Mouse (Mus musculus) CH12.LX (cell line): Measurements from ENCODE around the gene Slc27a2. TPM values are rescaled to one million over a fixed set of nuclear protein-coding genes. Genes with fewer than 3 reads are reported as not detected.
"Not testable (repeated sequence)": the region's sequence is repeated elsewhere in the genome, so short reads cannot be mapped to it uniquely, and the experiment has no call there.

ENCODE experiments used
- DNase-seq: peaks from one replicate; pipeline ENCODE4 v3.0.0-alpha.2; 2013; ENCODE audit errors: extremely low read depth
- H3K27ac ChIP-seq: 2 replicates; pipeline ENCODE4 v1.5.1; 2012; ENCODE audit warnings: low read depth, mild to moderate bottlenecking, control low read depth, moderate library complexity; ENCODE audit not compliant: insufficient read depth
- H3K27me3 ChIP-seq: replicated peaks from 2 replicates; pipeline ENCODE3; 2012; ENCODE audit warnings: inconsistent platforms
- H3K36me3 ChIP-seq, 2 experiments: replicated peaks in 1 of 2; 2 replicates each; pipeline versions ENCODE3 to v1.6.1; 2012; ENCODE audit warnings: inconsistent platforms in 1 of 2, low read length in 1 of 2, mild to moderate bottlenecking in 1 of 2, mixed read lengths in 1 of 2, moderate library complexity in 1 of 2; ENCODE audit not compliant: control insufficient read depth in 1 of 2, insufficient read depth in 1 of 2
- H3K4me1 ChIP-seq, 2 experiments: 2 replicates each; pipeline ENCODE4 v1.6.1; 2012; ENCODE audit warnings: inconsistent platforms in 1 of 2, moderate library complexity in 1 of 2; ENCODE audit not compliant: insufficient read depth in 2 of 2, control insufficient read depth in 1 of 2
- H3K4me2 ChIP-seq: 2 replicates; pipeline ENCODE4 v1.6.1; 2012; ENCODE audit warnings: low read depth, mild to moderate bottlenecking, control low read depth; ENCODE audit not compliant: poor library complexity, insufficient read depth, severe bottlenecking
- H3K4me3 ChIP-seq, 3 experiments: fragments of 150-350 bp in 1 of 3; sonication (generic) in 1 of 3; replicated peaks in 1 of 3; 2 replicates each; pipeline versions ENCODE3 to v1.5.1; 2011 to 2012; ENCODE audit warnings: low read depth in 2 of 3, low read length in 2 of 3, mild to moderate bottlenecking in 2 of 3, moderate library complexity in 2 of 3, control low read depth in 1 of 3, improper control_type of control experiment in 1 of 3, inconsistent platforms in 1 of 3, mixed read lengths in 1 of 3; ENCODE audit not compliant: poor library complexity in 1 of 3
- H3K79me2 ChIP-seq: replicated peaks from 2 replicates; pipeline ENCODE4 v1.6.1; 2012; ENCODE audit warnings: mild to moderate bottlenecking, moderate library complexity; ENCODE audit not compliant: control insufficient read depth, poor library complexity, insufficient read depth, severe bottlenecking; ENCODE audit errors: extremely low read depth
- H3K9ac ChIP-seq: 2 replicates; pipeline ENCODE4 v1.6.1; 2012; ENCODE audit warnings: low read depth, mild to moderate bottlenecking, control low read depth, moderate library complexity; ENCODE audit not compliant: insufficient read depth
- H3K9me3 ChIP-seq: replicated peaks from 2 replicates; pipeline ENCODE3; 2012; ENCODE audit warnings: low read length, inconsistent platforms, mixed read lengths
- BHLHE40 ChIP-seq: IDR thresholded peaks from 2 replicates; pipeline ENCODE4 v1.6.1; 2011; ENCODE audit warnings: mild to moderate bottlenecking, low read depth, low read length, improper control_type of control experiment
- ELF1 ChIP-seq: IDR thresholded peaks from 2 replicates; pipeline ENCODE4 v1.6.1; 2014; ENCODE audit warnings: low read depth, mild to moderate bottlenecking, inconsistent platforms, low read length, improper control_type of control experiment
- EP300 ChIP-seq: IDR thresholded peaks from 2 replicates; pipeline ENCODE4 v1.6.1; 2011; ENCODE audit warnings: low read length, improper control_type of control experiment
- ETS1 ChIP-seq: conservative IDR thresholded peaks from 2 replicates; pipeline ENCODE4 v1.6.1; 2012; ENCODE audit warnings: low read depth, mild to moderate bottlenecking, inconsistent platforms, low read length, improper control_type of control experiment, moderate library complexity
- IRF4 ChIP-seq: IDR thresholded peaks from 2 replicates; pipeline ENCODE4 v1.6.1; 2014; ENCODE audit warnings: low read depth, mild to moderate bottlenecking, inconsistent platforms, low read length, improper control_type of control experiment
- KAT2A ChIP-seq: IDR thresholded peaks from 2 replicates; pipeline ENCODE4 v1.6.1; 2012; ENCODE audit warnings: low read length, improper control_type of control experiment, inconsistent platforms; ENCODE audit not compliant: insufficient replicate concordance
- MAFK ChIP-seq: IDR thresholded peaks from 2 replicates; pipeline ENCODE4 v1.6.1; 2011; ENCODE audit warnings: low read length, improper control_type of control experiment; ENCODE audit not compliant: insufficient replicate concordance
- MAX ChIP-seq: IDR thresholded peaks from 2 replicates; pipeline ENCODE4 v1.6.1; 2011; ENCODE audit warnings: low read length, improper control_type of control experiment
- MAZ ChIP-seq: IDR thresholded peaks from 2 replicates; pipeline ENCODE4 v1.6.1; 2012; ENCODE audit warnings: low read depth, mild to moderate bottlenecking, inconsistent platforms, low read length, improper control_type of control experiment, moderate library complexity
- MXI1 ChIP-seq: IDR thresholded peaks from 2 replicates; pipeline ENCODE4 v1.6.1; 2011; ENCODE audit warnings: mild to moderate bottlenecking, low read depth, low read length, improper control_type of control experiment
- PAX5 ChIP-seq: IDR thresholded peaks from 2 replicates; pipeline ENCODE4 v1.6.1; 2012; ENCODE audit warnings: low read length, inconsistent platforms, mixed read lengths
- RCOR1 ChIP-seq: conservative IDR thresholded peaks from 2 replicates; pipeline ENCODE4 v1.6.1; 2012; ENCODE audit warnings: low read depth, mild to moderate bottlenecking, inconsistent platforms, low read length, improper control_type of control experiment
- SIN3A ChIP-seq: IDR thresholded peaks from 2 replicates; pipeline ENCODE4 v1.6.1; 2012; ENCODE audit warnings: low read length, improper control_type of control experiment, inconsistent platforms
- SMC3 ChIP-seq: IDR thresholded peaks from 2 replicates; pipeline ENCODE4 v1.6.1; 2011; ENCODE audit warnings: low read depth, low read length, improper control_type of control experiment
- dilution Hi-C: fragments of 300-500 bp; cut with MboI; formaldehyde crosslinking; loops from 2 replicates; pipeline ENCODE4 v1.14.3; 2020; ENCODE audit warnings: low sequenced_read_pairs; ENCODE audit not compliant: extremely low pct_unique_long_range_greater_than_20kb, extremely low pct_ligation_motif_present
- in situ Hi-C: fragments of 300-500 bp; cut with MboI; formaldehyde crosslinking; loops from 3 replicates; pipeline ENCODE4 v1.14.3; 2019; ENCODE audit warnings: low sequenced_read_pairs, low pct_ligation_motif_present, low pct_unique_long_range_greater_than_20kb, mixed read lengths
- polyA plus RNA-seq: library from polyadenylated mRNA; unstranded; fragments of >175 nt; gene quantifications from 2 replicates; pipeline ENCODE4 v1.2.1, GENCODE M21; 2012; ENCODE audit warnings: low read depth; ENCODE audit not compliant: insufficient read length
- total RNA-seq, 2 experiments: library from RNA; depleted of rRNA; stranded (reverse); fragments of 300-350 nt in 1 of 2; fragments of >200 nt in 1 of 2; gene quantifications; 2 replicates each; pipeline ENCODE4 v1.2.3; 2012 to 2014

Gene Slc27a2
- total and polyA plus RNA-seq, 3 experiments: not detected

DNA sequence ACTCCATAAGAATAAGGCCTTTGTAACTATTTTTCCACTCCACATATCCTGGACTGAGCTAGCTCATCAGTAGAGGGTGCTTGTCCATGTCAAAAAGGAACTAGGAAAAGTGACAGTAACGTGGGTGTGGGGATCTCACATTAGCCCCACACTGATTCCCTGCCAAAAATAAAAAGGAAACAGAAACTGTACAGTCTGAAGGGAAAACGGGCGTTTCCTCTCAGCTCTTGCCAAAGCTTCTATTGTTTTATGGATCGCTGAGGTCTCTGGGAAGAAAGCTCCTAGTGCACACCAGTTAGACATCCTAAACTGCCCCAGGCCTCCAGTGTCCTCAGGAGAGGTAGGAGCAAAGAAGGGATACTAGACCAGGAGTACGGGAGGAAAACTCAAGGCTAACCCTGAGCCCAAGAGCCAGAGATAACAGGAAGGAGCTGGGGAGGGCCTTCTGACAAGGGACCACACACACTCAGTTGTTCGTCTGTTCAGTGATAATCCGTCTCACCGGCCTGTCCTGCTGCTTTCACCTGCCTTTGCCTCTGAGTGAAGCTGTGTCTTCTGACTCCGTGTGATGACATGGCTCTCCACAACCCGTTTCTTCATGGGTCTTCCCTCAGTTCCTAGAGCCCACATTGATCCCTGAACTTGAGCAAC, 55.5 kb downstream of the Slc27a2 start:
- in situ Hi-C loops (loop anchor here (5.0 to 10.0 kb wide), 2 partner anchors 35 to 57 kb away; no protein-coding TSS in a partner anchor), dilution Hi-C loops (no loop called here)
- no peaks in the 10 kb centered on the region for H3K79me2 ChIP-seq
- H3K27me3 ChIP-seq: no peaks in the 10 kb centered on the region
- H3K4me2 ChIP-seq: peak overlapping the region; percentile 30; the same call in 1 of the 2 replicates
- H3K27ac ChIP-seq: no peak overlapping the region
- H3K9me3 ChIP-seq: no peaks in the 10 kb centered on the region
- H3K36me3 ChIP-seq: no peaks in the 10 kb centered on the region
- no peak overlapping the region for H3K4me3 ChIP-seq
- peaks cover 6 to 9% of the 10 kb centered on the region in 2 experiments; a peak in 3 of 4 replicates for H3K4me1 ChIP-seq
- DNase-seq: no peak
- H3K9ac ChIP-seq: no peak overlapping the region
- TF ChIP-seq BHLHE40 (no peak), IRF4 (no peak), MAZ (no peak), SMC3 (no peak), EP300 (no peak), SIN3A (no peak), RCOR1 (no peak), MAFK (no peak), MXI1 (no peak), KAT2A (no peak), ETS1 (no peak), MAX (no peak), ELF1 (no peak), PAX5 (no peak)

DNA sequence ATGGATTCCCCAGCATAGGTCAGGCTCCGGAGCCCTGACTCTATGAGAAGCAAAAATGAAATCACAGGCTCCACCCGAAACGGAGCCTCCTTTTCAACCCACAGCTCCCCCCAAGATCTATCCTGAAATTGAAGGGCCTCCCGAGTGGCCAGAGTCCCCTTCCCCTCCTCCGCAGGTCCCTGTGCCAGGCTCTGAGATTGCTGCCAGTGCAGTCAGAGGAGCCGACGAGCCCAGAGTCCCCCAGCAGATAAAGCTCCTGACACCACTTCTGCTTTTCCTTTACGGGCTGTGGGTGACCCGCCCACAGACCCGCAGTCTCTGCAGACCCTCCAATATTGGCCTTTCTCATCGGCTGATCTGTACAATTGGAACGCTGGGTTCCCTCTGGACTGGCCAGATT, 57.4 kb downstream of the Slc27a2 start:
- H3K9me3 ChIP-seq, H3K4me1 ChIP-seq, H3K4me2 ChIP-seq, H3K36me3 ChIP-seq, dilution Hi-C loops, H3K9ac ChIP-seq, H3K79me2 ChIP-seq, H3K4me3 ChIP-seq, H3K27me3 ChIP-seq, H3K27ac ChIP-seq, DNase-seq: not testable (repeated sequence)
- in situ Hi-C loops: loop anchor here (5.0 to 10.0 kb wide), 2 partner anchors 33 to 55 kb away; no protein-coding TSS in a partner anchor
